Mouse (Mus musculus): ENCODE results near the gene Shmt2.

DNA sequence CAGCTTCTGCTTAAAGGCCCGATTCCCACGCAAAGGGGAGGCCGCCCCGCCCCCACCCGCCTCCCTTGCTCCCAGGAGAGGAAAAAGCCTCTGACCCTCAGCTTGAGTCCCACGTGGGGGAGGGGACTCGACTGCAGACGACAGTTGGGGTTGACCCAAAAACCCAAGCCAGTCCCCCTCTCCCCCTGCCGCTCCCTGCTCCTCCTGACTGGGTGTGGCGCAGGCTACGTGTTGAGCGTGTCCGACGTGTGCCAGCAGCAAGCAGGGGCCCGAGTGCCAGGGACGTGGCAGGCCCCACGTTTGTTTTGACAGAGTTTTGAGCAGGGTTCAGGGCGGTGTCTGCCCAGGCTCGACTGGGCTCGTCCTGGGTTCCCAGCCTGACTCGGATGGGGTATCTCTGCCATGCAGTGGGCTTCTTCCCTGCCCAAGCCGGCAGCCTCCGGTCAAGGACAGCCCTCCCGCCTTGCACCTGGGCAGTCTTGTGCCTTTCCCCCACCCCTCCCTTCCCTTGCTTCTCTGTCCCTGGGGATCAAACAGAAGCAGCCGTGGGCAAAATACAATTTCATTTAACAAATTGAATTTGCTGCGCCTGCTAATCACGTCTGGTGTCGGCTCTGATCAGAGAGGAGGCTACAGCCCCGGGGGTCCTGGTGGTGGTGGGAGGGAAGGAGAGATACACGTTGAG lies 5.5 kb downstream of the Shmt2 start:
- no peak for TF ChIP-seq CTCF (IDR thresholded peaks at IDR 0.05; ENCODE audit: control insufficient read depth, insufficient read depth, insufficient replicate concordance, low read depth, low read length)
- no peak for TF ChIP-seq POLR2A (IDR thresholded peaks at IDR 0.05; ENCODE audit: control insufficient read depth, low read depth, low read length)

Measured in testis, adult 2 months (tissue).